Mouse (Mus musculus): ENCODE results near the gene Eif4a3.

Gene Eif4a3

DNA sequence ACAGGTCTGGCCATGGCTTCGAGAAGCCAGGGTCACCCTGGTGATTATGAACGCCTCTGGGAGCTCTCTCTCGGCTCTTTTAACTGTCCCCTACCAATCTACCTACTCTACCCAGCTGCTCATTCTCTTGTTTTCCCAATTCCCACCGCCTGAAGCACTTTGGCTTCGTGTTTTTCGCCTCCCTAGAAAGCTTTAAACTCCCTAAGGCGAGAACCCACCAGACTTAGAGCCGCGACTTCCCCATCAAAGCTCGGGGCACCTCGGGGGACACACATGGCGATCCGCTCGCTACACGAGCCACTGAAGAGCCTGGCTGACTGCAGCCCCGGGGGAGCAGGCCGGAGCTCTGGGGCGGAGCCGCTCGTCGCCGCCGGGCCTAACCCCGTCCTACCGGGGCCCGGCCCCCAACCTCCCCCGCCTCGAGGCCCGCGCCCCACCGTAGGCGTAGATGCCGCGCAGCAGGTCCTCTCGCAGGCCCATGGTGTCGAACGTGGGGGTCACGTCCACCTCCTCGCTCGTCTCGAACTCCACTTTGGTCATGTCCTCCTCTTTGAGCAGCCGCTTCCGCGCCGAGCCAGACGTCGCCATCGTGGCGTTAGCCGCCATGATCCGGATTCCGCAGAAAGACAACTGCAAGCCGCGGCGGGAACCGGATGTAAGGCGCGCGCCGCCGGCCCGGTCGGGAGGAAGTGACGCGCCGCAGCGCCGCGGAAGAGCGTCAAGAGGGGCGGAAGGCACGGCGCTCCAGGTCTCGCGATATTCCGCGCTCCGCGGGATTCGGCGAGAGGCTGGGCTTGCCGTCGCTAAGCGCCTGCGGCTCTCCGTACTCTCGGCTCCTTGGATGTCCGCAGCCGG is at the start of gene Eif4a3:
Gene Eif4a3, minus strand, starts transcription at position 699 of the 855 bp plus-strand sequence.
- in situ Hi-C loops (cut with MboI, MseI), result no loop called here

GRCm38 (mm10) chr11:119347125-119347524 is 47.2 kb upstream of the Eif4a3 start:
- in situ Hi-C loops (cut with MboI, MseI), result no loop called here

DNA sequence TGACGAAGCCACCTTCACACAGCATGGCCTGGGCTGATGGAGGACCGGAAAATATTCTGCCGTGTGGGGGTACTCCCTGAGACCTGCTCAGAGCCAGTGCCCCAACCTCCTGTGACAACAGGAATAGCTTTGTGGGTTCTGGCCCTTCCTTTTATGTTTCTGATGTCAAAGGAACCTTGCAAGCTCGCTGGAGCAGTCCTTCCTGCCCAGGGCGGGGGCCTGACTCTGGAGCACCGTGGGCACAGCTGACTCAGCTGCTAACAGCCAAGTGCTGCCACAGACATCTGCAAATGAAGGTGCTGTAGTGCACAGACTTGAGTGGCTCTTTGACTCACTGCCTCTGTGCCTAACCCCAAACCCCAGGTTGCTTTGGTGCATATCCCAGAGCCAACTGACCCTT is 45.0 kb upstream of the Eif4a3 start:
- in situ Hi-C loops (cut with MboI, MseI), result no loop called here

- in situ Hi-C loops (cut with MboI, MseI), result no loop called here
These were observed 44.3 kb upstream of the Eif4a3 start for GRCm38 (mm10) chr11:119344178-119344577.

GRCm38 (mm10) chr11:119339637-119340036 is 39.7 kb upstream of the Eif4a3 start:
- in situ Hi-C loops (cut with MboI, MseI), result no loop called here

- in situ Hi-C loops (cut with MboI, MseI), result no loop called here
These were observed 39.3 kb upstream of the Eif4a3 start for GRCm38 (mm10) chr11:119339179-119339578.

DNA sequence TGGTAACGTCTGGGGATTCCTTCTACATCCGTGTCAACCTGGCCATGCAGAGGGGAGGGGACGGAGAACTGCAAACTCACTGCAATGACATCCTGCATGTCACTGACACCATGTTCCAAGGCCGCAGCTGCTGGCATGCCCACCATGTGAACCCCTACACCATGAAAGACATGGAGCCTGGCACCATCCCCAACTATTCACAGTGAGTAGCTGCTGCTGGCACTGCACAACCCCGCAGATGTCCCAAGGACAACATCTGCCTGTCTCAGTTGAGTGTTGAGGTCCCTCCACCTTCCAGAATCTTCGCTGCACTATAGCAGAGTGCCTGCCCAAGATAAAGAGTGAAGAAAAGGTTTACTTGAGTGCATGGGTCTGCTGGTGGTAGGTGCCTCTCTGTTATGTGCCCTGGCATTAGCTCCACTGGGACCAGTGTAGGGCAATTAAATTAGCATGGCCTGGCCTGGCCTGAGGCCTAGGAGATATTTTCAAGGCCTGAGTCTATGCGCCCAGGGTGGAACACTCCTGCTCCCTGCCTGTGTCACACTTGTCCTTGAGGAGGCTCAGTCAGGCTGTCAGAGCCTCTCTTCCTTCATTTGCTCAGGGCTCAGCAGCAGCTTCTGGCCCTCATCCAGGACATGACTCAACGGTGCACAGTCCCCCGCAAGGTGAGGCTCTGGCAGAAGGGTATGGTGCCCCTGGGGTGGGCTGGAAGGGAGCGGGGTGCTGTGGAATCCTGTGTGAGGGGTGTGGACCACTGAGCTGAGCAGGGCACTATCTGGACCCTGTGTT is 38.6 kb upstream of the Eif4a3 start:
- in situ Hi-C loops (cut with MboI, MseI), result no loop called here

GRCm38 (mm10) chr11:119331970-119332369 is 32.1 kb upstream of the Eif4a3 start:
- in situ Hi-C loops (cut with MboI, MseI), result no loop called here

DNA sequence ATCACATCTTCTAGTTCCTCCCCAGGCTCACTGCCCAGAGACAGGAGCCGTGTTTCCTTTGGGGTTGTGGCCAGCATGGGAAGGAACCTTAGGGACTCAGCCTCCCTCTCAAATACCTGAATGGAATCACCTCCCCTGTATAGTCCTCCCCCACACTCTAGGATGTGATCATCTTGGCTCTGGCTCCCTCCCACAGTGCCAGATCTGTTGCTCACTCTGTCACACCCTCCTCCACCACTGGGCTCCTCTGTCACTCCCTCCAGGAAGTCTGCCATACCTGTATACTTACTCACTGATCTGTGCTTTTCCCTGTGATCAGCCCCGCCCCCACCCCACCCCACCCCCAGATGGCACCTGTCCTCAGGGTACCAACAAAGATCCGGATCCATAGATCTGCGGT is 30.7 kb upstream of the Eif4a3 start:
- in situ Hi-C loops (cut with MboI, MseI), result no loop called here

GRCm38 (mm10) chr11:119325068-119325467 is 25.2 kb upstream of the Eif4a3 start:
- in situ Hi-C loops (cut with MboI, MseI), result no loop called here

- in situ Hi-C loops (cut with MboI, MseI), result no loop called here
These were observed 22.6 kb upstream of the Eif4a3 start for GRCm38 (mm10) chr11:119322521-119322920.

DNA sequence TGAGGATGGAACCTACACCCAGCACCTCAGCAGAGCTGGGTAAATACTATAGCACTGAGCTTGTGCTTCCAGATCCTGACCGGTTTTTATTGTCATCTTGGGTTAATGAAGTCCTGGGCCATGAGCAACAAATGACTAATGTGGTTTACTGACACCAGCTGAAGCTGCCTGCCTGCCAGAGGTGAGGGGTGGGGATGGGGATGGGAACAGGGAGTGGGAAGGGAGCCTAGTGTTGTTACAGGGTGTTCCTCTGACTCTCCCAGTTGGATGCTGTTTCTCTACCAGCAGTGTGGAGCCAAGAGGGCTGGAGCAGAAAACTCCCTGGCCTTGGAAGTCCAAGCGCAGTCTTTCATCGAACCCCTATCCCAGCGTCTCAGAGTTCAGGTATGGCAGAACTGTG is 16.8 kb upstream of the Eif4a3 start:
- in situ Hi-C loops (cut with MboI, MseI), result no loop called here

DNA sequence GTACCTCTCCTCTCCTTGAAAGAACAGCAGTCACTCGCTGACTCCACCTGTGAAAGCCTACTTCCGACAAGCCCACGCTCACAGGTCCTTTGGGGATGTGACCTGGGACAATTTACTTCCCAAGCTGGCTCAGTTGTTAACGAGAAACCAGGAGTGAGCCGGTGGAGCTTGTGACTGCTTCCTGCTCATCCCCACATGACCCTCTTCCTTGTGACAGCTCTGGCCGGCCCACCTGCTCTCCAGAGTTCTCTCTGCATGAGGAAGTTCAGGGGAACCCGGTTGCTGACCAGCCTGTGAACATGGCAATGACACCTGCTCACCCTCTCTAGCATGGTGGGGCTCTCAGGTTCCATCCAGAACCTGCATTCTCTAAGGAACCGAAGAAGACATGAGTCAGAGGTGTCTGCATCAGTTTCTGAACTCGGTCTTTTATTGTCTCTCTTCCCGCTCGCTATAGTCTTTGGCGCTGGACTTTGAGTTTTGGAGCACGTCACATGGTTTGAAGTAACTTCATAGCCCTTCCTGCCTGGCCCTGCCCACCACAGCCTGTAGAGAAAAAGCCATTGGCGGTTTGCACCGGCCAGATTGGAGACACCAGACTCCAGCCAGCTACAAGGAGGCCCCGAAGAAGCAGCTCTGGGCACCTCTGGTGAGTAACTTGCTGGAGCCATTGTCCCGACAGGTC is 14.5 kb upstream of the Eif4a3 start:
- in situ Hi-C loops (cut with MboI, MseI), result no loop called here

- in situ Hi-C loops (cut with MboI, MseI), result no loop called here
These were observed 10.7 kb upstream of the Eif4a3 start for GRCm38 (mm10) chr11:119310621-119311020.

- in situ Hi-C loops (cut with MboI, MseI), result no loop called here
These were observed 8.0 kb upstream of the Eif4a3 start for GRCm38 (mm10) chr11:119307916-119308315.

GRCm38 (mm10) chr11:119307658-119307867 is 7.7 kb upstream of the Eif4a3 start, which contains the start of gene Card14:
Card14 (plus strand) TSS chr11:119307768.
- in situ Hi-C loops (cut with MboI, MseI), result no loop called here

GRCm38 (mm10) chr11:119306762-119307657 is 7.1 kb upstream of the Eif4a3 start:
- in situ Hi-C loops (cut with MboI, MseI), result no loop called here

- in situ Hi-C loops (cut with MboI, MseI), result no loop called here
These were observed 5.2 kb upstream of the Eif4a3 start for GRCm38 (mm10) chr11:119304904-119305712.

- in situ Hi-C loops (cut with MboI, MseI), result no loop called here
These were observed 1.1 kb upstream of the Eif4a3 start for GRCm38 (mm10) chr11:119300986-119301385.

DNA sequence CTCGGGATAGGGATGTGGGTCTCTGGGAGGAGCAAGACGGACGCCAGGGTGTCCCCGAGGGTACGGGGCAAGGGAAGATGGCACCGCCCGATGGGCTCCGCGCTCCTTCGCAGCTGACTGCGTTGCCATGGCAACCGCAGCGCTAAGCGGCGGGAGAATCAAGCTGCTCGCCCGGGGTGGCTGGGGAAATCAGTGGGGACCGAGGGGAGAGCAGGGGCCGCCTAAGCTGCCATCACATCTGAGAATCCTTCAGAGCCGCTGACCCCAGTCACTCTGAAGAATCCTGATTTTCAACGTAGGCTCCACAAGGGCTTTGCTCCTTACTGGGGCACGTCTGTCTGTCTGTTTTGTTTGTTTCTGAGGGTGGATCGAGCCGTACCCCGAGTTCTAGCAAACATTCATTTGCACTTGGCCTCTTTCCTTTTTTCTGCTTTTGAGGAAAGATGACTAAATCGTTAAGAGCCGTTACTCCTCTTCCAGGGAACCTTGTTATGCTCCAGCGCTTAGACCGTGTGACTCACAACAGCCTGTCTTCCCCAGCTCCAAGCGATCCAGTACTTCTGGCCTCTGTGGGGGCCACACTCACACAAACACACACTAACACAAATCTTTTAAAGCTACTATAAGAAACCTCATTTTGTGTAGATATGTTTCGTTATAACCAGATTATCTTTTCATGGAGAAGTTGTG is 502 bp upstream of the Eif4a3 start:
- in situ Hi-C loops (cut with MboI, MseI), result no loop called here

Measured in T-helper 2 cell (primary cell).